Mouse (Mus musculus): ENCODE results near the gene Sqstm1. TPM values are rescaled to one million over a fixed set of nuclear protein-coding genes. Genes with fewer than 3 reads are reported as not detected.

Sqstm1 gene
- polyA plus RNA-seq, 1 experiment from 2014 or later: 165 TPM

DNA sequence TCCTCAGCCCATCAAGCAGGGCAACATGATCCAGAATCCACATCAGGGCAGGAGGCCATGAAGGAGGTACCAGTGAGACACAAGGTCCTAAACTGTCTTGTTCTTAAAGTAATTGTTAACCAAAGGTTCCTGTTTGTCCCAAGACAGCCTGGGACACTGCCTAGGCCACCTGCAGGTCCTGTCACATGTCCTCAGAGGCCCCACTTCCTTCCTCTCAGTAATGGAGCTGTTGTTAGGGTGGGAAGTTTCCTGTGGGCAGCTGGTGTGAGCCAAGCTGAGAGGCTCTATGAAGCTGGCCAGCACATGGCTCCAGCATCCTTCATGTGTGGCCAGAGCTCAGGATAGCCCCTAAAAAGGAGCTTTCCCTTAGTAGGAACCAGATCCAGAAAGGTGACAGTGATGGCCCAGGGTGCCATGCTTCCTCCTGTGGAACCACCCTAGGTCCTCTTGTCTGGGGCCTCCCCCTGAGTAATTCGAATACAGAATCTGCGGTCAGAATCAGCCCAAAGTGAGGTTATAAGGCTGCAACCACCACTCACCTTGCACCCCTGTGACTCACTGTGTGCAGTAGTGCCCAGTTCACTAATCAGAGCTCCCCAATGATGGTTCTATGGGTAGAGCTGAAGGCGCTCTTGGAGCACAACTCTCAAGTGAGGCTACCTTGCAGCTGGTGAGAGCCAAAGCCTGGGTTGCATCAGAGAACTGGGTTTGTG, 48.1 kb downstream of the Sqstm1 start:
- WGBS: 87% methylated on average over 3 of the region's 3 CpGs
- Histone ChIP-seq H3K36me3 (peaks cover 87% of the 10 kb centered on the region), H3K27me3 (no peaks in the 10 kb centered on the region), H3K9ac (replicated peaks) (no peak overlapping the region), H3K9me3 (no peaks in the 10 kb centered on the region), H3K4me3 (replicated peaks) (no peak overlapping the region), H3K4me1 (replicated peaks) (no peaks in the 10 kb centered on the region), H3K27ac (no peak overlapping the region), H3K4me2 (no peak overlapping the region)
- ATAC-seq (ENCODE audit: insufficient number of reproducible peaks, insufficient read depth, low FRiP score, low TSS enrichment, low read depth): no peak

- WGBS: 64% methylated on average over 10 of the region's 10 CpGs
- Histone ChIP-seq H3K4me3 (replicated peaks) (no peak overlapping the region), H3K36me3 (peaks cover 91% of the 10 kb centered on the region), H3K9ac (replicated peaks) (no peak overlapping the region), H3K9me3 (no peaks in the 10 kb centered on the region), H3K4me2 (no peak overlapping the region), H3K27me3 (no peaks in the 10 kb centered on the region), H3K27ac (no peak overlapping the region), H3K4me1 (replicated peaks) (no peaks in the 10 kb centered on the region)
- no peak; the same call in 1 of the 2 replicates for ATAC-seq (ENCODE audit: insufficient number of reproducible peaks, insufficient read depth, low FRiP score, low TSS enrichment, low read depth)
These were observed 48.9 kb downstream of the Sqstm1 start for GRCm38 (mm10) chr11:50161578-50162304.

GRCm38 (mm10) chr11:50159347-50159746, 51.3 kb downstream of the Sqstm1 start:
- WGBS: 85% methylated on average over 4 of the region's 4 CpGs
- Histone ChIP-seq H3K4me3 (replicated peaks) (no peak overlapping the region), H3K9me3 (no peaks in the 10 kb centered on the region), H3K4me2 (no peak overlapping the region), H3K36me3 (peaks cover 98% of the 10 kb centered on the region), H3K27me3 (no peaks in the 10 kb centered on the region), H3K9ac (replicated peaks) (no peak overlapping the region), H3K27ac (no peak overlapping the region), H3K4me1 (replicated peaks) (no peaks in the 10 kb centered on the region)
- ATAC-seq (ENCODE audit: insufficient number of reproducible peaks, insufficient read depth, low FRiP score, low TSS enrichment, low read depth): no peak

DNA sequence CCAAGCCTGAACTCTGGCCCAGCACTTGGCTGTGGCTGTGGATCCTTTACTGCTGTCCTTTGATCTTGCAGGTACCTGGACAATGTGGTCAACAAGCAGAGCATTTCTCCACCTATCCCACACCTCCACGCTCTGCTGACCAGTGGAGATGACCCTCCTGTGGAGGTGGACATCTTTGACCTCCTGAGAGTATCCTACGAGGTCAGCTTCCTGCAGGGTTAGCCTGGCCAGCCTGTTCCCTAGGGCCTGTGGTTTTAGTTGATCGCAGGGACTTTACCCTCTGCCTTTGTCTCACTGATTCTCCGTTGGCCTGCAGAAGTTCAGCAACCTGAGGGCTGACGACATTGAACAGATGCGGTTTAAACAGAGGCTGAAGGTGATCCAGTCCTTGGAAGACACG, 52.3 kb downstream of the Sqstm1 start:
- no peak for ATAC-seq (ENCODE audit: insufficient number of reproducible peaks, insufficient read depth, low FRiP score, low TSS enrichment, low read depth)
- Histone ChIP-seq H3K4me1 (replicated peaks) (no peaks in the 10 kb centered on the region), H3K36me3 (peaks cover 98% of the 10 kb centered on the region), H3K9me3 (no peaks in the 10 kb centered on the region), H3K27ac (no peak overlapping the region), H3K9ac (replicated peaks) (no peak overlapping the region), H3K4me2 (no peak overlapping the region), H3K27me3 (no peaks in the 10 kb centered on the region), H3K4me3 (replicated peaks) (no peak overlapping the region)
- WGBS: 90% methylated on average over 7 of the region's 7 CpGs

DNA sequence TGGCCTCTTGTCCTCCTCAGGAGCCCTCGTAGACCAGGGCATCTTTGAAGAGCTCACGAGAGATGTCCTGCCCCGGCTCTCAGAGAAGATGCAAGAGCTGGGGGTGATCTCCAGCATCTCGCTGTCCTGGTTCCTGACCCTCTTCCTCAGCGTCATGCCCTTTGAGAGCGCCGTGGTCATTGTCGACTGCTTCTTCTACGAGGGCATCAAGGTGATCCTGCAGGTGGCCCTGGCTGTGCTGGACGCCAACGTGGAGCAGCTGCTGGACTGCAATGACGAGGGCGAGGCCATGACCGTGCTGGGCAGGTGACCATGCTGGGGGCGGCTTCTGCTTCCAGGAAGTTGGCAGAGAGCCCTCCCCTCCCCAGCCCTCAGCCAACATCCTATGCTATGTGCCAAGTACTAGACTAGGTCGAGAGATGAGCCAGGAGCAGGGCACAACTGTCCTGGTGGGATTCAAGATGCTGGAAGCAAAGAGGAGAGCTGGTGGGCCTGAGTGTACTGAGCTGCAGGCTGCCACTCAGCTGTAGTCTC, 53.8 kb downstream of the Sqstm1 start:
- Histone ChIP-seq H3K9me3 (no peaks in the 10 kb centered on the region), H3K27ac (no peak overlapping the region), H3K4me2 (no peak overlapping the region), H3K4me3 (replicated peaks) (no peak overlapping the region), H3K36me3 (peaks cover 98% of the 10 kb centered on the region), H3K4me1 (replicated peaks) (no peaks in the 10 kb centered on the region), H3K27me3 (no peaks in the 10 kb centered on the region), H3K9ac (replicated peaks) (no peak overlapping the region)
- 93% methylated on average over 16 of the region's 16 CpGs for WGBS
- ATAC-seq (ENCODE audit: insufficient number of reproducible peaks, insufficient read depth, low FRiP score, low TSS enrichment, low read depth): no peak

- WGBS: 91% methylated on average over 2 of the region's 2 CpGs
- peaks cover 100% of the 10 kb centered on the region for H3K36me3 ChIP-seq
- H3K4me2 ChIP-seq: no peak overlapping the region
These were observed 54.8 kb downstream of the Sqstm1 start for GRCm38 (mm10) chr11:50155785-50156184.

DNA sequence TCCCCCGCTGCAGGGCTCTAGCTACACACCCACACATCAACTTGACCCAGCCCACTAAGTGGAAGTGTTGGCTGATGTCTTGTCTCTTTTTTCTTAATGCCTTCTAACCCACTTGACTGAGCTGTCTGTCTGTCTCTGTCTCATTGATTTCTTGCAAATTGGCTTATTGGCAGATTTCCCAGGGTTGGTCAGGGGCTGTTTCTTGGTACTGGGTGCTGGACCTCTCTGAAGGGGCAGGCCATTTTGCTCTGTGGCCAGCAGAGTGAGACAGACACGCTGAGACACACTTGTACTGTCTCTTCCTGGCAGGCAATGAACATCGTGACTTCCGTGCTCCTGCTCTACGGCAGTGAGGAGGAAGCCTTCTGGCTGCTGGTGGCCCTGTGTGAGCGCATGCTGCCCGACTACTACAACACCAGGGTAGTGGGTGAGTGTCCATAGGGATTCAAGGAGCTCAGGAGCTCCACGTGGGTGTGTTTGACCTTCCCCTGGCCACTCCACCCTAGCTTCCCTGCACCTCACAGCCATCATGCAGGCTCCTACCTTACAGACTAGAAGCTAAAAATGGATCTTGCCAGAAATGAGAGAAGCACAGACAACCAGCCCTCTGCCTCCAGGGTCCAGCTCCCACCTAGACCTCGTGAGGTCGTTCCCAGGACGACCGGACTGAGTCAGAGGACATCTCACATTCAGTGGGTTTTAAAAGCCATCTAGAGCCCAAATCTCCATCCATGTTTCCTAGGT, 55.7 kb downstream of the Sqstm1 start:
- WGBS: 90% methylated on average over 12 of the region's 12 CpGs
- no peaks in the 10 kb centered on the region for H3K27me3 ChIP-seq
- no peak overlapping the region for H3K4me2 ChIP-seq
- H3K36me3 ChIP-seq: peaks cover 100% of the 10 kb centered on the region
- H3K27ac ChIP-seq: no peak overlapping the region
- H3K4me1 ChIP-seq (replicated peaks): no peaks in the 10 kb centered on the region
- H3K4me3 ChIP-seq (replicated peaks): no peak overlapping the region
- H3K9ac ChIP-seq (replicated peaks): no peak overlapping the region
- ATAC-seq (ENCODE audit: insufficient number of reproducible peaks, insufficient read depth, low FRiP score, low TSS enrichment, low read depth): no peak
- H3K9me3 ChIP-seq: no peaks in the 10 kb centered on the region

More at GRCm38 (mm10) chr11:50155785-50156184, 54.8 kb downstream of the Sqstm1 start:
- Histone ChIP-seq H3K4me1 (replicated peaks) (no peaks in the 10 kb centered on the region), H3K9ac (replicated peaks) (no peak overlapping the region), H3K9me3 (no peaks in the 10 kb centered on the region), H3K27me3 (no peaks in the 10 kb centered on the region), H3K27ac (no peak overlapping the region), H3K4me3 (replicated peaks) (no peak overlapping the region)
- no peak for ATAC-seq (ENCODE audit: insufficient number of reproducible peaks, insufficient read depth, low FRiP score, low TSS enrichment, low read depth)

DNA sequence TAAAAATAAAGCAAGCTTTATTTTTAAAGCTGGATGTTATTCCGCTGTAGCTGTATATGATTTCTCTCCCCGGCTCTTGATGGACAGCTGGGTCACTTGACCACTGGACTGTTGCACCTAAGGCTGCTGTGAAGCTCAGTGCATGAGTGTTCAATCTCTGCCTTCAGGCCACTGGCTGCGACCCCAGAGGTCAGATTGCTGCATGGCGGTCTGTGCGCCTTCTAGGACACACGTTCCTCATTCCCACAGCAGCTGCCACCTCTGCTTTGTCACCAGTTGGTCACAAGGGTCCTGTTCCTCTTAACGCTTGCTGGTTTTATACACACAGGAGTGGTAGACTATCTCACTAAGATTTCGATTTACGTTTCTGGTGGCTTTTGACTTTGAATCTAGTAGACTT, 56.5 kb downstream of the Sqstm1 start:
- no peak overlapping the region for H3K9ac ChIP-seq (replicated peaks)
- ATAC-seq (ENCODE audit: insufficient number of reproducible peaks, insufficient read depth, low FRiP score, low TSS enrichment, low read depth): no peak
- peaks cover 100% of the 10 kb centered on the region for H3K36me3 ChIP-seq
- no peak overlapping the region for H3K27ac ChIP-seq
- no peak overlapping the region for H3K4me2 ChIP-seq
- WGBS: 70% methylated on average over 9 of the region's 9 CpGs
- no peaks in the 10 kb centered on the region for H3K4me1 ChIP-seq (replicated peaks)
- no peaks in the 10 kb centered on the region for H3K9me3 ChIP-seq
- no peaks in the 10 kb centered on the region for H3K27me3 ChIP-seq
- no peak overlapping the region for H3K4me3 ChIP-seq (replicated peaks)

DNA sequence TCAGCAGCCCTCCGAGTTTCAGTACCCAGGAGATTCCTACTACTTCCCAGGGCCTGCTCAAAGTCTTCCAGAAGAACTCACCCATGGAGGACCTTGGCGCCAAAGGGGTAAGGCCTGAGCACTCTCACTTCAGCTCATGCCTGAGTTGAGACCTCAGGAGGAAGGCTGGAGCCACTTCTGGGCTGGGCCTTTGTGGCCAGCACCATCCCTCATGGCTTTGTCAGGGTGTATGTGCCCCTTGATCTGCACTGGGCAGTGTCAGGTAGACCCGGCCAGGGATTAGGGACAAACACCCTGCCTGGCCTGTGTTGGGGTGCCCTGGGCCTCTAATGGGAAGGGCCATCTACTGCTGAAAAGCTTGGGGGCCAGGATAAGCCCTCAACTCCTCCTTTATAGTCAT, 59.3 kb downstream of the Sqstm1 start:
- ATAC-seq (ENCODE audit: insufficient number of reproducible peaks, insufficient read depth, low FRiP score, low TSS enrichment, low read depth): no peak
- WGBS: 84% methylated on average over 3 of the region's 3 CpGs
- Histone ChIP-seq H3K9ac (replicated peaks) (no peak overlapping the region), H3K4me2 (no peak overlapping the region), H3K27ac (no peak overlapping the region), H3K36me3 (peaks cover 98% of the 10 kb centered on the region), H3K4me1 (replicated peaks) (no peaks in the 10 kb centered on the region), H3K4me3 (replicated peaks) (no peak overlapping the region), H3K9me3 (no peaks in the 10 kb centered on the region), H3K27me3 (no peaks in the 10 kb centered on the region)

GRCm38 (mm10) chr11:50149603-50150150, 61.0 kb downstream of the Sqstm1 start:
- no peak overlapping the region for H3K27ac ChIP-seq
- no peak overlapping the region for H3K4me2 ChIP-seq
- H3K9ac ChIP-seq (replicated peaks): no peak overlapping the region
- H3K4me1 ChIP-seq (replicated peaks): no peaks in the 10 kb centered on the region
- H3K4me3 ChIP-seq (replicated peaks): no peak overlapping the region
- no peaks in the 10 kb centered on the region for H3K27me3 ChIP-seq
- H3K9me3 ChIP-seq: no peaks in the 10 kb centered on the region
- WGBS: 94% methylated on average over 9 of the region's 9 CpGs
- H3K36me3 ChIP-seq: peaks cover 98% of the 10 kb centered on the region
- no peak for ATAC-seq (ENCODE audit: insufficient number of reproducible peaks, insufficient read depth, low FRiP score, low TSS enrichment, low read depth)

All from limb, embryonic 12.5 days (tissue).